Mouse (Mus musculus) embryonic facial prominence, embryonic 12.5 days (tissue): ENCODE measurements at regions not wholly inside any gene's neighbourhood (a gene's known extent, or its start where the extent isn't known, plus 50 kb on each side); places are given as distances from the start of the nearest gene placed in this dataset.
"Not testable (repeated sequence)": the region's sequence is repeated elsewhere in the genome, so short reads cannot be mapped to it uniquely, and the experiment has no call there.

ENCODE experiments used
- ATAC-seq: fragments of 200-750 bp; cut with Nextera tagmentation; 2 replicates; pipeline ENCODE4 v1.8.0; 2017; ENCODE audit not compliant: insufficient number of reproducible peaks, insufficient read depth, low FRiP score, low TSS enrichment
- H3K27ac ChIP-seq: fragments of 300-500 bp; sonication (generic); 2 replicates; pipeline ENCODE4 v1.5.1; 2016; ENCODE audit warnings: mild to moderate bottlenecking
- H3K27me3 ChIP-seq: fragments of 300-500 bp; sonication (generic); 2 replicates; pipeline ENCODE4 v1.6.1; 2016; ENCODE audit warnings: mild to moderate bottlenecking, moderate library complexity
- H3K36me3 ChIP-seq: fragments of 300-500 bp; sonication (generic); 2 replicates; pipeline ENCODE4 v1.6.1; 2016; ENCODE audit warnings: mild to moderate bottlenecking
- H3K4me1 ChIP-seq: fragments of 300-500 bp; sonication (generic); 2 replicates; pipeline ENCODE4 v1.6.1; 2016
- H3K4me2 ChIP-seq: fragments of 300-500 bp; sonication (generic); replicated peaks from 2 replicates; pipeline ENCODE4 v1.6.1; 2016; ENCODE audit warnings: mild to moderate bottlenecking, moderate library complexity
- H3K4me3 ChIP-seq: fragments of 300-500 bp; sonication (generic); 2 replicates; pipeline ENCODE4 v1.5.1; 2016; ENCODE audit warnings: mild to moderate bottlenecking
- H3K9ac ChIP-seq: fragments of 300-500 bp; sonication (generic); 2 replicates; pipeline ENCODE4 v1.6.1; 2016; ENCODE audit warnings: mild to moderate bottlenecking, moderate library complexity
- H3K9me3 ChIP-seq: fragments of 300-500 bp; sonication (generic); 2 replicates; pipeline ENCODE4 v1.6.1; 2016; ENCODE audit warnings: mild to moderate bottlenecking, moderate library complexity
- WGBS: fragments of 180-500 bp; shearing (Covaris S2); methylation state at CpG from one replicate; pipeline ENCODE4 v1.1.7; 2016; 5-methylcytosine and 5-hydroxymethylcytosine counted together

GRCm38 (mm10) chr1:189513358-189513757, 111.3 kb upstream of the Kcnk2 start:
- Histone ChIP-seq H3K9ac (no peak overlapping the region), H3K4me3 (no peak overlapping the region), H3K27ac (no peak overlapping the region), H3K27me3 (no peaks in the 10 kb centered on the region), H3K36me3 (no peaks in the 10 kb centered on the region), H3K9me3 (peaks cover 9% of the 10 kb centered on the region; the same call in 1 of the 2 replicates), H3K4me2 (no peak overlapping the region), H3K4me1 (no peaks in the 10 kb centered on the region)
- WGBS = 76% methylated on average over 4 of the region's 4 CpGs
- ATAC-seq = no peak

GRCm38 (mm10) chr1:189507301-189507700, 105.2 kb upstream of the Kcnk2 start:
- not testable (repeated sequence) for H3K36me3 ChIP-seq, H3K9me3 ChIP-seq, H3K4me2 ChIP-seq, ATAC-seq, H3K9ac ChIP-seq, H3K27ac ChIP-seq, H3K4me1 ChIP-seq, H3K27me3 ChIP-seq, H3K4me3 ChIP-seq
- WGBS = 84% methylated on average over 1 of the region's 1 CpGs

- H3K27ac ChIP-seq = no peak overlapping the region
These were observed 97.6 kb upstream of the Kcnk2 start for GRCm38 (mm10) chr1:189499703-189500102.

GRCm38 (mm10) chr1:189499141-189499540, 97.1 kb upstream of the Kcnk2 start:
- Histone ChIP-seq H3K9me3 (no peaks in the 10 kb centered on the region), H3K36me3 (no peaks in the 10 kb centered on the region), H3K4me3 (no peak overlapping the region), H3K9ac (no peak overlapping the region), H3K4me1 (no peaks in the 10 kb centered on the region), H3K4me2 (no peak overlapping the region), H3K27ac (no peak overlapping the region), H3K27me3 (no peaks in the 10 kb centered on the region)
- WGBS = 66% methylated on average over 4 of the region's 4 CpGs
- no peak for ATAC-seq

More at GRCm38 (mm10) chr1:189499703-189500102, 97.6 kb upstream of the Kcnk2 start:
- no peaks in the 10 kb centered on the region for H3K27me3 ChIP-seq
- H3K9me3 ChIP-seq = no peaks in the 10 kb centered on the region
- no peaks in the 10 kb centered on the region for H3K36me3 ChIP-seq
- no peak overlapping the region for H3K4me2 ChIP-seq
- ATAC-seq = no peak
- no peak overlapping the region for H3K4me3 ChIP-seq
- WGBS = 77% methylated on average over 3 of the region's 3 CpGs
- H3K4me1 ChIP-seq = no peaks in the 10 kb centered on the region
- no peak overlapping the region for H3K9ac ChIP-seq

- Histone ChIP-seq H3K4me2 (no peak overlapping the region), H3K4me3 (no peak overlapping the region), H3K9me3 (no peaks in the 10 kb centered on the region), H3K36me3 (no peaks in the 10 kb centered on the region), H3K4me1 (no peaks in the 10 kb centered on the region), H3K9ac (no peak overlapping the region), H3K27me3 (no peaks in the 10 kb centered on the region), H3K27ac (no peak overlapping the region)
- WGBS = 77% methylated on average over 9 of the region's 9 CpGs
- ATAC-seq = no peak
These were observed 95.0 kb upstream of the Kcnk2 start for GRCm38 (mm10) chr1:189497031-189497430.

GRCm38 (mm10) chr1:189495386-189496150, 93.5 kb upstream of the Kcnk2 start:
- H3K9me3 ChIP-seq = no peaks in the 10 kb centered on the region
- 68% methylated on average over 11 of the region's 11 CpGs for WGBS
- no peak for ATAC-seq

GRCm38 (mm10) chr1:189494896-189495295, 92.8 kb upstream of the Kcnk2 start:
- Histone ChIP-seq H3K9me3 (no peaks in the 10 kb centered on the region), H3K4me3 (no peak overlapping the region), H3K4me2 (no peak overlapping the region), H3K27ac (no peak overlapping the region), H3K27me3 (no peaks in the 10 kb centered on the region), H3K9ac (no peak overlapping the region), H3K36me3 (no peaks in the 10 kb centered on the region), H3K4me1 (no peaks in the 10 kb centered on the region)
- WGBS = 70% methylated on average over 11 of the region's 11 CpGs
- no peak for ATAC-seq

More at GRCm38 (mm10) chr1:189495386-189496150, 93.5 kb upstream of the Kcnk2 start:
- Histone ChIP-seq H3K9ac (no peak overlapping the region), H3K4me3 (no peak overlapping the region), H3K27me3 (no peaks in the 10 kb centered on the region), H3K4me2 (no peak overlapping the region), H3K27ac (no peak overlapping the region), H3K36me3 (no peaks in the 10 kb centered on the region), H3K4me1 (no peaks in the 10 kb centered on the region)

- no peak overlapping the region for H3K4me2 ChIP-seq
- H3K9me3 ChIP-seq = no peaks in the 10 kb centered on the region
- no peak for ATAC-seq
- H3K36me3 ChIP-seq = no peaks in the 10 kb centered on the region
- no peaks in the 10 kb centered on the region for H3K4me1 ChIP-seq
- H3K27ac ChIP-seq = no peak overlapping the region
- WGBS = 86% methylated on average over 4 of the region's 4 CpGs
- H3K4me3 ChIP-seq = no peak overlapping the region
- no peak overlapping the region for H3K9ac ChIP-seq
- H3K27me3 ChIP-seq = no peaks in the 10 kb centered on the region
These were observed 83.3 kb upstream of the Kcnk2 start for GRCm38 (mm10) chr1:189485336-189485735.

- Histone ChIP-seq H3K27me3 (no peaks in the 10 kb centered on the region), H3K36me3 (no peaks in the 10 kb centered on the region), H3K27ac (no peak overlapping the region), H3K4me3 (no peak overlapping the region), H3K9me3 (no peaks in the 10 kb centered on the region), H3K4me2 (no peak overlapping the region), H3K9ac (no peak overlapping the region), H3K4me1 (peaks cover 1% of the 10 kb centered on the region; the same call in 1 of the 2 replicates)
- 84% methylated on average over 7 of the region's 7 CpGs for WGBS
- no peak for ATAC-seq
These were observed 81.3 kb upstream of the Kcnk2 start for GRCm38 (mm10) chr1:189483331-189483730.

- H3K27ac ChIP-seq = no peak overlapping the region
- peaks cover 4% of the 10 kb centered on the region; the same call in 1 of the 2 replicates for H3K4me1 ChIP-seq
- no peak overlapping the region for H3K4me3 ChIP-seq
- no peaks in the 10 kb centered on the region for H3K9me3 ChIP-seq
- H3K36me3 ChIP-seq = no peaks in the 10 kb centered on the region
- H3K9ac ChIP-seq = no peak overlapping the region
- 70% methylated on average over 6 of the region's 6 CpGs for WGBS
- no peak overlapping the region for H3K4me2 ChIP-seq
- H3K27me3 ChIP-seq = no peaks in the 10 kb centered on the region
- ATAC-seq = no peak
These were observed 76.0 kb upstream of the Kcnk2 start for GRCm38 (mm10) chr1:189478051-189478450.

- no peak for ATAC-seq
- Histone ChIP-seq H3K36me3 (no peaks in the 10 kb centered on the region), H3K4me2 (no peak overlapping the region), H3K9me3 (no peaks in the 10 kb centered on the region), H3K9ac (no peak overlapping the region), H3K27ac (no peak overlapping the region), H3K27me3 (no peaks in the 10 kb centered on the region), H3K4me1 (peaks cover 4% of the 10 kb centered on the region; the same call in 1 of the 2 replicates), H3K4me3 (no peak overlapping the region)
- 91% methylated on average over 14 of the region's 14 CpGs for WGBS
These were observed 74.7 kb upstream of the Kcnk2 start for GRCm38 (mm10) chr1:189476796-189477195.

GRCm38 (mm10) chr1:189473071-189473470, 71.0 kb upstream of the Kcnk2 start:
- H3K4me3 ChIP-seq = no peak overlapping the region
- H3K9ac ChIP-seq = no peak overlapping the region
- H3K4me2 ChIP-seq = no peak overlapping the region
- no peaks in the 10 kb centered on the region for H3K27me3 ChIP-seq
- no peaks in the 10 kb centered on the region for H3K36me3 ChIP-seq
- H3K9me3 ChIP-seq = no peaks in the 10 kb centered on the region
- no peak overlapping the region for H3K27ac ChIP-seq
- no peak; the same call in 1 of the 2 replicates for ATAC-seq
- no peaks in the 10 kb centered on the region for H3K4me1 ChIP-seq
- WGBS = 80% methylated on average over 4 of the region's 4 CpGs
